16 mouse cellular contexts compared by ENCODE assay signal in the genomic region with DNA sequence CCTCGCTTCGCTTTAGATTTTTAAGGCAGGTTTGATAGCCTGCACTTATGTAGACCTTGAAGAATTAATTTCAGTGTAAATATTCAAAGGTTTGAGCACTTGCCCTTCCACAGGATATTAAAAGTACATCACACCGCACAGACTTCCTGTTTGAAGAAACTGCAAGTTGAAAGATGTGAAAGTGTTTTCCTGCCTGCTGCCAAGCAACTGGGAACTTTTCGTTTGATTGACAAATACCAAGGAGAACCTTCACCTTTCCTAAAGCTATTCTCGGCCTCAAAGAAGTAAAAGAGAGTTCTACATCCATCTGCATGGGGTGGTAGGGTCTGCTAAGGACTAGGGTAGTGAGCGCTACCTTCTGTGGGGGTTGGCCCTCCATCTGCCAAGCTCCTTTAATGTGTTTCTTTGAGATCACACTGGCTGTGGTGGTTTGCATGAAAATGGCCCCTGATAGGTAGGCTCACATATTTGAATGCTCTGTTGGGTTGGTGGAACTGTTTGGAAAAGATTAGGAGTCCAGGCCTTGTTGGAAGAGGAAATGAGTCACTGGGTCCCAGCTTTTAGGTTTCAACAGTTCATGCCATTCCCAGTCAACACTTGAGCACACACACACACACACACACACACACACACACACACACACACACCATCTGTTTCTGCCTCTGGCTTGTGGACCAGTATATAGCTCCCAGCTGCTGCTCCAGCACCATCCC. TPM values are rescaled to one million over a fixed set of nuclear protein-coding genes. Genes with fewer than 3 reads are reported as not detected.
DNase-seq lines count a peak whose midpoint lies in the region; ATAC-seq lines count a peak whose summit lies in the region.
"Had no signal": no experiment of that assay in that cellular context is flagged by ENCODE, and none has a peak within 500 bp of the region (broad histone marks: within the 10 kb centered on the region; RNA-seq: fewer than 3 reads in every experiment).

No protein-coding gene starts in this region.

- H3K4me3 ChIP-seq in heart, embryonic 14.5 days (ENCODE audit: control insufficient read depth in 1 of 2, insufficient read depth in 1 of 2, low read depth in 1 of 2, low read length in 2 of 2), result no peak overlapping the region
- H3K4me3 ChIP-seq in liver, embryonic 13.5 days (replicated peaks), result no peak overlapping the region
- H3K4me3 ChIP-seq: forebrain, embryonic 15.5 days; liver, embryonic 15.5 days had no signal

- H3K27me3 ChIP-seq in heart, embryonic 14.5 days (ENCODE audit: control insufficient read depth, insufficient read depth, low read length), result no peaks in the 10 kb centered on the region
- no peaks in the 10 kb centered on the region for H3K27me3 ChIP-seq in liver, embryonic 13.5 days
- H3K27me3 ChIP-seq: CH12.LX; forebrain, embryonic 15.5 days; liver, embryonic 15.5 days had no signal

- 70% methylated on average over 6 of the region's 6 CpGs for WGBS in heart, embryonic 14.5 days
- 45% methylated on average over 6 of the region's 6 CpGs for WGBS in liver, embryonic 13.5 days (ENCODE audit: insufficient replicate concordance)

- no peak overlapping the region for H3K9ac ChIP-seq in heart, embryonic 14.5 days (ENCODE audit: low read length)
- no peak overlapping the region for H3K9ac ChIP-seq in liver, embryonic 13.5 days
- H3K9ac ChIP-seq: forebrain, embryonic 15.5 days; liver, embryonic 15.5 days had no signal

- H3K27ac ChIP-seq in heart, embryonic 14.5 days (replicated peaks in 1 of 2; ENCODE audit: control insufficient read depth in 1 of 2, insufficient read depth in 1 of 2, low read depth in 2 of 2, low read length in 2 of 2), result peak overlapping the region; percentile 5 to 14; a peak in 1 of 4 replicates
- peak overlapping the region; percentile 18; the same call in 1 of the 2 replicates for H3K27ac ChIP-seq in liver, embryonic 13.5 days
- H3K27ac ChIP-seq: forebrain, embryonic 15.5 days; hindbrain, postnatal 0 days; liver, embryonic 15.5 days had no signal

- H3K4me2 ChIP-seq in heart, embryonic 14.5 days (ENCODE audit: low read length), result no peak overlapping the region
- H3K4me2 ChIP-seq in liver, embryonic 13.5 days, result no peak overlapping the region
- H3K4me2 ChIP-seq: forebrain, embryonic 15.5 days; liver, embryonic 15.5 days had no signal

- no peaks in the 10 kb centered on the region for H3K36me3 ChIP-seq in heart, embryonic 14.5 days (ENCODE audit: control insufficient read depth, insufficient read depth, low read length)
- H3K36me3 ChIP-seq in liver, embryonic 13.5 days, result no peaks in the 10 kb centered on the region
- H3K36me3 ChIP-seq: forebrain, embryonic 15.5 days; liver, embryonic 15.5 days had no signal

- intact Hi-C loops in heart, postnatal 36 days (cut with DNase I), result no loop called here

- no peak for DNase-seq in heart, postnatal 36 days
- DNase-seq in 3134 (ENCODE audit: extremely low read depth, insufficient read length, low spot score), result peak; percentile 20
- DNase-seq in T-cell, adult 2 months (ENCODE audit: low spot score), result peak; percentile 67
- no peak for DNase-seq in liver, embryonic 13.5 days
- no peak for DNase-seq in kidney, adult 8-10 months
- no peak for DNase-seq in embryo, embryonic 10.5 days (ENCODE audit: low spot score)
- no peak for DNase-seq in urinary bladder, postnatal 25 days (ENCODE audit: low spot score)
- DNase-seq: adrenal gland, postnatal 14 days; cerebellum, postnatal 14 days; kidney, postnatal 10 days; layer of hippocampus, postnatal 36 days had no signal

- peaks cover 5% of the 10 kb centered on the region; the same call in 1 of the 2 replicates for H3K9me3 ChIP-seq in heart, embryonic 14.5 days (ENCODE audit: control insufficient read depth, low read length)
- H3K9me3 ChIP-seq in liver, embryonic 13.5 days (replicated peaks), result no peaks in the 10 kb centered on the region
- H3K9me3 ChIP-seq: forebrain, embryonic 15.5 days; liver, embryonic 15.5 days had no signal

- no peak for ATAC-seq in heart, embryonic 14.5 days (ENCODE audit: insufficient number of reproducible peaks, insufficient read depth, low FRiP score, low read depth)
- ATAC-seq in liver, embryonic 13.5 days (ENCODE audit: low read depth), result no peak
- ATAC-seq: forebrain, embryonic 15.5 days; hindbrain, postnatal 0 days had no signal

- H3K4me1 ChIP-seq in heart, embryonic 14.5 days (ENCODE audit: control insufficient read depth in 2 of 2, insufficient read depth in 2 of 2, low read length in 2 of 2), result no peaks in the 10 kb centered on the region
- peaks cover 30% of the 10 kb centered on the region for H3K4me1 ChIP-seq in liver, embryonic 13.5 days (replicated peaks)
- H3K4me1 ChIP-seq: forebrain, embryonic 15.5 days had no signal

RNA-seq across cellular contexts. Expression of gene Usp24, which starts 22.5 kb away (rescaled TPM):
- 11.9 and 12.9 TPM in 2 replicates for polyA plus RNA-seq in heart, embryonic 14.5 days (2014; fragmentation: Nextera tagmentation; extraction: Ambion mirVana)
- 10 to 100 TPM; 47.6 to 49.5 TPM for total RNA-seq in heart, postnatal 36 days (2021)
- 5.8 and 6.5 TPM in 2 replicates for polyA plus RNA-seq in liver, embryonic 13.5 days (2015; fragmentation: Nextera tagmentation; extraction: Ambion mirVana)

Comparison
In these comparisons a context has a peak if more than half of its experiments do, and no peak if none do; other contexts are left out.
1. DNase-seq: peak in 3134 (single experiment) and T-cell, adult 2 months (single experiment); none in heart, postnatal 36 days (0 of 2), liver, embryonic 13.5 days (single experiment), kidney, adult 8-10 months (0 of 2), embryo, embryonic 10.5 days (single experiment) and urinary bladder, postnatal 25 days (single experiment).